Mouse (Mus musculus) stomach, postnatal 0 days (tissue): Measurements from ENCODE around the gene Scn11a. TPM values are rescaled to one million over a fixed set of nuclear protein-coding genes. Genes with fewer than 3 reads are reported as not detected.

Experiments used
- ATAC-seq: fragments of 200-750 bp; cut with Nextera tagmentation; 2 replicates; pipeline ENCODE4 v1.8.0; 2017; ENCODE audit not compliant: low FRiP score, low TSS enrichment
- DNase-seq: peaks from one replicate; pipeline ENCODE4 v3.0.0-alpha.2; 2016; ENCODE audit warnings: low spot score
- H3K27ac ChIP-seq: fragments of 300-500 bp; sonication (generic); replicated peaks from 2 replicates; pipeline ENCODE4 v1.5.1; 2014; ENCODE audit warnings: mild to moderate bottlenecking, control low read depth
- H3K27me3 ChIP-seq: fragments of 300-500 bp; sonication (generic); 2 replicates; pipeline ENCODE4 v1.6.1; 2014; ENCODE audit warnings: low read length; ENCODE audit not compliant: control insufficient read depth, insufficient read depth
- H3K36me3 ChIP-seq: fragments of 300-500 bp; sonication (generic); 2 replicates; pipeline ENCODE4 v1.6.1; 2014; ENCODE audit warnings: low read length, mixed read lengths; ENCODE audit not compliant: control insufficient read depth, insufficient read depth
- H3K4me1 ChIP-seq: fragments of 300-500 bp; sonication (generic); replicated peaks from 2 replicates; pipeline ENCODE4 v1.6.1; 2014; ENCODE audit warnings: antibody characterized with exemption; ENCODE audit not compliant: control insufficient read depth, insufficient read depth
- H3K4me2 ChIP-seq: fragments of 300-500 bp; sonication (generic); replicated peaks from 2 replicates; pipeline ENCODE4 v1.6.1; 2014; ENCODE audit warnings: low read depth, mild to moderate bottlenecking, control low read depth, moderate library complexity
- H3K4me3 ChIP-seq: fragments of 300-500 bp; sonication (generic); 2 replicates; pipeline ENCODE4 v1.5.1; 2014; ENCODE audit warnings: low read depth, low read length, control low read depth
- H3K9ac ChIP-seq: fragments of 300-500 bp; sonication (generic); 2 replicates; pipeline ENCODE4 v1.6.1; 2014; ENCODE audit warnings: mild to moderate bottlenecking, low read length, control low read depth, mixed read lengths
- H3K9me3 ChIP-seq: fragments of 300-500 bp; sonication (generic); 2 replicates; pipeline ENCODE4 v1.6.1; 2016; ENCODE audit warnings: low read length; ENCODE audit not compliant: control insufficient read depth
- CTCF ChIP-seq: IDR thresholded peaks from 2 replicates; pipeline ENCODE4 v1.5.1; 2016; ENCODE audit warnings: antibody characterized with exemption, low read depth, mild to moderate bottlenecking, moderate library complexity
- EP300 ChIP-seq: optimal IDR thresholded peaks from 2 replicates; pipeline ENCODE3; 2016; ENCODE audit warnings: antibody characterized with exemption
- WGBS: fragments of 180-500 bp; shearing (Covaris S2); extraction: QIAGEN DNeasy Blood & Tissue Kit; methylation state at CpG from one replicate; pipeline ENCODE4 v1.1.7; 2014; 5-methylcytosine and 5-hydroxymethylcytosine counted together
- polyA plus RNA-seq: library from polyadenylated mRNA; unstranded; fragments of >200 nt; fragmentation: Nextera tagmentation; extraction: Ambion mirVana; gene quantifications from 2 replicates; pipeline ENCODE4 v1.2.1, GENCODE M21; 2015

The Scn11a gene
- polyA plus RNA-seq, 1 experiment from 2014 or later, result 0.04 TPM

DNA sequence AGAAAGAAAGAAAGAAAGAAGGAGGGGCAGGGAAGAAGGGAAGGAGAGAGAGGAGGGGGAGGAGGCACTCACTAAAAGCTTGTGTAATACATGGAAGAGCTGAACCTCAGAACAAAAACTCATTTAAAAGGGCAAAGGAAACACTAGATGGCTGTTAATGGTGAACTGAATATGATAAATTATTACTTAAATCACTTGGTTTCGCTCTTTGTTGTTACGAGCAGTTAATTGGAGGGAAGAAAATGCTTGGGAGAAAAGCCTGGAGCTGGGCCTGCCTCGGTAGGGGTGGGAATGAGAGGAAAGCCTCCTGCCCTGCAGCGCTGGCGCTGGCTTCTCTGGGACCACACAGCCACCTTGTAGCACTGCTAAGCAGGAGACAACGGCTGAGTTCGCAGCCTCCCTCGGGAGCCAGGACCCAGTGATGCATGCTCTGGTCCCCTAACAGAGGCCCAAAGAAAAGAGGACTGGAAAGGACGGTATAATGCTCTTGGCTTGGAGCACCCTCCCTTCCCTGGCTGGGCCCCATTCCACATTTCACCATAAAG is 10.4 kb upstream of the Scn11a start:
- Histone ChIP-seq H3K4me1 (no peaks in the 10 kb centered on the region), H3K9ac (no peak overlapping the region), H3K4me2 (no peak overlapping the region), H3K27ac (no peak overlapping the region), H3K36me3 (no peaks in the 10 kb centered on the region), H3K4me3 (no peak overlapping the region), H3K27me3 (no peaks in the 10 kb centered on the region), H3K9me3 (no peaks in the 10 kb centered on the region)
- 49% methylated on average over 9 of the region's 9 CpGs for WGBS
- no peak for ATAC-seq
- TF ChIP-seq EP300 (no peak), CTCF (no peak)
- DNase-seq, result no peak

DNA sequence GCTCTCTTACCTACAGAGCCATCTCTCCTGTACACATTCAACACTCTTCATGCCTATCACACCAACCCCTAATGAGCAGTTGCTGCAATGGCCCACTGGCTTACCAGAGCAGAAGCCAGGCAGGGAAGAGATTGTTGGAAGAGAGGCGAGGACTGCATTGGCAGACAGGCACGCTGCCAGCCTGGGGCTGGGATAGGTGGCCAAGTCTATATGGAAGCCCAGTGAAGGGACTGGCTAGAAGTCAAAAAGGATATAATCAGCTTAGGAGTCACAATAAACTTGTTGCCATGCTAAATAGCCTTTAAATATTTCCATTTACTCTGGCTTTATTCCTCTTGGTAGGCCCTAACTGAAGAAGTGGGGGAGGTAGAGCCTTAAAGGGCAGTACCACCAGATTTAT is 5.7 kb upstream of the Scn11a start:
- Histone ChIP-seq H3K4me2 (no peak overlapping the region), H3K27me3 (no peaks in the 10 kb centered on the region), H3K4me1 (no peaks in the 10 kb centered on the region), H3K27ac (no peak overlapping the region), H3K9ac (no peak overlapping the region), H3K36me3 (no peaks in the 10 kb centered on the region), H3K4me3 (no peak overlapping the region), H3K9me3 (no peaks in the 10 kb centered on the region)
- WGBS, result 81% methylated on average over 2 of the region's 2 CpGs
- TF ChIP-seq CTCF (no peak), EP300 (no peak)
- ATAC-seq (no peak), DNase-seq (no peak)

DNA sequence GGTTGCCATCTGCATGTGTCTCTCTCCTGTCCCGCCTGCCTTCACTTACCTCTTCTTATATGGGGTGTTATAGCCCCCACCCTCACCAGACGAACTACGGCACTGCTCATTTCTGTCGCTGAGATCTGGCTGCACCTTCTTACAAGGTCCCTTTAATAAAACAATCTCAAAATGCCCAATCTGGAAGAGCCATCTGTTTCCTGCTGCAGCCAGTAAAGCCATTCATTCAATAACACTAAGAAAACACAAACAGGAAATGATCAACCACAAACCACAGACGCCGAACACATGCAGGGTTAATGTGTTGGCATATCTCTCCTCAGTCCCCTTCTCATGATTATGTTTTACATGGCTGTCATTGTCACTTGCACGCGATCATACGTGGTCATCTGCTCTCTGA is 1.5 kb downstream of the Scn11a start:
- Histone ChIP-seq H3K4me3 (no peak overlapping the region), H3K27ac (no peak overlapping the region), H3K36me3 (no peaks in the 10 kb centered on the region), H3K9me3 (no peaks in the 10 kb centered on the region), H3K4me1 (no peaks in the 10 kb centered on the region), H3K27me3 (no peaks in the 10 kb centered on the region), H3K9ac (no peak overlapping the region), H3K4me2 (no peak overlapping the region)
- DNase-seq, result no peak
- TF ChIP-seq EP300 (no peak), CTCF (no peak)
- WGBS, result 69% methylated on average over 9 of the region's 9 CpGs
- ATAC-seq, result no peak

DNA sequence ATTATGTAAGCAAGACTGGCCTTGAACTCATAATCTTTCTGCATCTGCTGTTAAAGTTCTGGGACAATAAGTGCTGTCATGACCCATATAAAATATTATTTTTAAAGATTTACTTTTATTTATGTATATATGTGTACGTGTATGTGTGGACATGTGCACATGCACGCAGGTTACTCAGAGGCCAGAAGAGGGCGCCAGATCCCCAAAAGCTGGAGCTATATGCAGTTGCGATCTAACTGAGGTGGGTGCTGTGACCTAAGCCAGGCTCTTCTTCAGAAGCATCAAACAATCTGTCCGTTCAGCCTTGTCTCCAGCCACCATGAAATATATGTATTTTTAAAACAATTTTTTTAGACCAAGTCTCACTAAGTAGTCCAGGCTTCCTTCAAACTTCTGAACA is 11.6 kb downstream of the Scn11a start:
- TF ChIP-seq EP300 (no peak), CTCF (no peak)

DNA sequence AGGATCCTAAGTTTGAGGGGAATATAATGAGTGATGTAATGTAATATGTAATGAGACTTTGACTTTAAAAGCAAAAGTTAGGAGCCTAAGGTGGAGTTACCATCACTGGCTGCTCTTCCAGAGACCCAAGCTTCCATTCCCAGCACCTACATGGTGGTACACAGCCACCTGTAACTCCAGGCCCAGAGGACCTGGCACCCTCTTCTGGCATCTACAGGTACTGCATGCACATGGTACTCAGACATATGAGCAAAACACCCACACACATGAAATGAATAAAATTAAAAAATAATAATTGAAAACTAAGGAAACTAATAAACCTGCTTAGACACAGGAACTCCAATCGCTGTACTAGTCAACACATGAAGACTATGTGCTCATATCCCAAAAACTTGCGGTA is 18.8 kb downstream of the Scn11a start:
- 75% methylated on average over 2 of the region's 2 CpGs for WGBS
- no peak overlapping the region for H3K9ac ChIP-seq
- H3K4me3 ChIP-seq, result no peak overlapping the region
- H3K4me2 ChIP-seq, result no peak overlapping the region
- H3K27me3 ChIP-seq, result no peaks in the 10 kb centered on the region
- no peaks in the 10 kb centered on the region for H3K36me3 ChIP-seq
- TF ChIP-seq CTCF, result peak; percentile 42
- no peak for TF ChIP-seq EP300
- no peaks in the 10 kb centered on the region for H3K9me3 ChIP-seq
- DNase-seq (no peak), ATAC-seq (no peak)
- H3K27ac ChIP-seq, result no peak overlapping the region
- H3K4me1 ChIP-seq, result no peaks in the 10 kb centered on the region

More for the DNA sequence above, 11.6 kb downstream of the Scn11a start:
- WGBS, result 94% methylated on average over 5 of the region's 5 CpGs
- H3K27me3 ChIP-seq, result no peaks in the 10 kb centered on the region
- no peak for DNase-seq
- H3K4me1 ChIP-seq, result no peaks in the 10 kb centered on the region
- no peaks in the 10 kb centered on the region for H3K9me3 ChIP-seq
- ATAC-seq, result no peak
- H3K9ac ChIP-seq, result no peak overlapping the region
- H3K4me3 ChIP-seq, result no peak overlapping the region
- H3K27ac ChIP-seq, result no peak overlapping the region
- no peak overlapping the region for H3K4me2 ChIP-seq
- no peaks in the 10 kb centered on the region for H3K36me3 ChIP-seq

DNA sequence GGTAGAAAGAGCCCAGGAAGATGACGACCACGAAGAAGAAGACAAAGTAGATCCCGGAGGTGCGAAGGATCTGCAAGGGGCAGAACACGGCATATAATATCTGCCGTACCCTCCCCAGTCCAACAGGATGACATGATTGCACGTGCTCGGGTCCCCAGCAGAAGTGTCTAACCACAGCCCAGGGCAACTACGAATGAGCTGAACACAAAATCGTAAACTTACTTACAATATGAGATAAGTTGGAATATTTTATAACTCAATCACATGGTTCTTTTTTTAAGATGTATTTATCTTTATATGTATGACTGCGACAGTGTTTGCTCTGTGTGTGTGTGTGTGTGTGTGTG is 20.8 kb downstream of the Scn11a start:
- ATAC-seq (no peak), DNase-seq (no peak)
- TF ChIP-seq EP300, result no peak
- TF ChIP-seq CTCF, result no peak
- no peak overlapping the region for H3K4me3 ChIP-seq
- WGBS, result 78% methylated on average over 11 of the region's 11 CpGs
- H3K4me2 ChIP-seq, result no peak overlapping the region
- no peaks in the 10 kb centered on the region for H3K27me3 ChIP-seq
- no peaks in the 10 kb centered on the region for H3K4me1 ChIP-seq
- H3K36me3 ChIP-seq, result no peaks in the 10 kb centered on the region
- no peak overlapping the region for H3K9ac ChIP-seq
- no peaks in the 10 kb centered on the region for H3K9me3 ChIP-seq
- H3K27ac ChIP-seq, result no peak overlapping the region
